Mouse (Mus musculus): ENCODE measurements around the gene Gas2l3. TPM values are rescaled to one million over a fixed set of nuclear protein-coding genes. Genes with fewer than 3 reads are reported as not detected.

Gene Gas2l3
- total and polyA plus RNA-seq, 3 experiments: 0.05 to 7.4 TPM; not detected in 1

GRCm38 (mm10) chr10:89432743-89433142 is 11.0 kb downstream of the Gas2l3 start:
- H3K36me3 ChIP-seq (replicated peaks): no peaks in the 10 kb centered on the region
- no peaks in the 10 kb centered on the region for H3K27me3 ChIP-seq (ENCODE audit: insufficient read depth, low read length)
- TF ChIP-seq POLR2AphosphoS5 (IDR thresholded peaks at IDR 0.05; ENCODE audit: insufficient replicate concordance, low read depth, low read length): no peak
- no peak overlapping the region for H3K4me3 ChIP-seq (ENCODE audit: low read depth, low read length)
- DNase-seq (ENCODE audit: low spot score): no peak
- ATAC-seq (ENCODE audit: extremely low read depth, insufficient number of reproducible peaks, low FRiP score, poor library complexity, severe bottlenecking): no peak
- H3K4me1 ChIP-seq (ENCODE audit: insufficient read depth, low read depth, low read length): no peaks in the 10 kb centered on the region
- H3K9me3 ChIP-seq (replicated peaks): peaks cover 12% of the 10 kb centered on the region; the same call in 1 of the 2 replicates

- Histone ChIP-seq H3K4me1 (ENCODE audit: insufficient read depth, low read depth, low read length) (no peaks in the 10 kb centered on the region), H3K4me3 (ENCODE audit: low read depth, low read length) (no peak overlapping the region), H3K36me3 (replicated peaks) (no peaks in the 10 kb centered on the region), H3K9me3 (replicated peaks) (peaks cover 12% of the 10 kb centered on the region; the same call in 1 of the 2 replicates), H3K27me3 (ENCODE audit: insufficient read depth, low read length) (no peaks in the 10 kb centered on the region)
- ATAC-seq (ENCODE audit: extremely low read depth, insufficient number of reproducible peaks, low FRiP score, poor library complexity, severe bottlenecking) (no peak), DNase-seq (ENCODE audit: low spot score) (no peak)
- TF ChIP-seq GATA2 (IDR thresholded peaks at IDR 0.05; ENCODE audit: borderline replicate concordance, low read depth, low read length) (no peak), TAL1 (conservative IDR thresholded peaks at IDR 0.05; ENCODE audit: low read depth, low read length) (no peak), GATA1 (IDR thresholded peaks at IDR 0.05; ENCODE audit: borderline replicate concordance, low read length) (no peak), CTCF (IDR thresholded peaks at IDR 0.05; ENCODE audit: low read depth, low read length) (no peak), POLR2AphosphoS5 (IDR thresholded peaks at IDR 0.05; ENCODE audit: insufficient replicate concordance, low read depth, low read length) (no peak)
These were observed 13.0 kb downstream of the Gas2l3 start for GRCm38 (mm10) chr10:89430751-89431150.

GRCm38 (mm10) chr10:89424800-89425393 is 18.9 kb downstream of the Gas2l3 start:
- DNase-seq (ENCODE audit: low spot score): no peak
- TF ChIP-seq POLR2AphosphoS5 (IDR thresholded peaks at IDR 0.05; ENCODE audit: insufficient replicate concordance, low read depth, low read length) (no peak), TAL1 (conservative IDR thresholded peaks at IDR 0.05; ENCODE audit: low read depth, low read length) (no peak), GATA1 (IDR thresholded peaks at IDR 0.05; ENCODE audit: borderline replicate concordance, low read length) (no peak)
- H3K36me3 ChIP-seq (replicated peaks): no peaks in the 10 kb centered on the region

GRCm38 (mm10) chr10:89424217-89424616 is 19.6 kb downstream of the Gas2l3 start:
- H3K27me3 ChIP-seq (ENCODE audit: insufficient read depth, low read length): no peaks in the 10 kb centered on the region
- ATAC-seq (ENCODE audit: extremely low read depth, insufficient number of reproducible peaks, low FRiP score, poor library complexity, severe bottlenecking): no peak
- TF ChIP-seq TAL1 (conservative IDR thresholded peaks at IDR 0.05; ENCODE audit: low read depth, low read length) (no peak), GATA2 (IDR thresholded peaks at IDR 0.05; ENCODE audit: borderline replicate concordance, low read depth, low read length) (no peak), GATA1 (IDR thresholded peaks at IDR 0.05; ENCODE audit: borderline replicate concordance, low read length) (no peak), POLR2AphosphoS5 (IDR thresholded peaks at IDR 0.05; ENCODE audit: insufficient replicate concordance, low read depth, low read length) (no peak), CTCF (IDR thresholded peaks at IDR 0.05; ENCODE audit: low read depth, low read length) (no peak)
- H3K9me3 ChIP-seq (replicated peaks): no peaks in the 10 kb centered on the region
- DNase-seq (ENCODE audit: low spot score): no peak
- H3K36me3 ChIP-seq (replicated peaks): no peaks in the 10 kb centered on the region
- no peaks in the 10 kb centered on the region for H3K4me1 ChIP-seq (ENCODE audit: insufficient read depth, low read depth, low read length)
- H3K4me3 ChIP-seq (ENCODE audit: low read depth, low read length): no peak overlapping the region

More at GRCm38 (mm10) chr10:89424800-89425393, 18.9 kb downstream of the Gas2l3 start:
- no peak for ATAC-seq (ENCODE audit: extremely low read depth, insufficient number of reproducible peaks, low FRiP score, poor library complexity, severe bottlenecking)
- no peaks in the 10 kb centered on the region for H3K27me3 ChIP-seq (ENCODE audit: insufficient read depth, low read length)
- 0 out of 2 replicates have a peak, but pooled peaks cover 3% of the 10 kb centered on the region for H3K9me3 ChIP-seq (replicated peaks)
- no peak overlapping the region for H3K4me3 ChIP-seq (ENCODE audit: low read depth, low read length)
- no peaks in the 10 kb centered on the region for H3K4me1 ChIP-seq (ENCODE audit: insufficient read depth, low read depth, low read length)

- H3K27me3 ChIP-seq (ENCODE audit: insufficient read depth, low read length): no peaks in the 10 kb centered on the region
- H3K4me1 ChIP-seq (ENCODE audit: insufficient read depth, low read depth, low read length): no peaks in the 10 kb centered on the region
- H3K4me3 ChIP-seq (ENCODE audit: low read depth, low read length): no peak overlapping the region
- TF ChIP-seq POLR2AphosphoS5 (IDR thresholded peaks at IDR 0.05; ENCODE audit: insufficient replicate concordance, low read depth, low read length): no peak
- no peak for TF ChIP-seq GATA1 (IDR thresholded peaks at IDR 0.05; ENCODE audit: borderline replicate concordance, low read length)
- TF ChIP-seq TAL1 (conservative IDR thresholded peaks at IDR 0.05; ENCODE audit: low read depth, low read length): no peak
- no peak for TF ChIP-seq CTCF (IDR thresholded peaks at IDR 0.05; ENCODE audit: low read depth, low read length)
- TF ChIP-seq GATA2 (IDR thresholded peaks at IDR 0.05; ENCODE audit: borderline replicate concordance, low read depth, low read length): no peak
- no peak for DNase-seq (ENCODE audit: low spot score)
- no peak for ATAC-seq (ENCODE audit: extremely low read depth, insufficient number of reproducible peaks, low FRiP score, poor library complexity, severe bottlenecking)
- no peaks in the 10 kb centered on the region for H3K36me3 ChIP-seq (replicated peaks)
- H3K9me3 ChIP-seq (replicated peaks): no peaks in the 10 kb centered on the region
These were observed 20.5 kb downstream of the Gas2l3 start for GRCm38 (mm10) chr10:89423164-89423778.

- no peak overlapping the region for H3K4me3 ChIP-seq (ENCODE audit: low read depth, low read length)
- no peaks in the 10 kb centered on the region for H3K9me3 ChIP-seq (replicated peaks)
- no peaks in the 10 kb centered on the region for H3K27me3 ChIP-seq (ENCODE audit: insufficient read depth, low read length)
- no peaks in the 10 kb centered on the region for H3K4me1 ChIP-seq (ENCODE audit: insufficient read depth, low read depth, low read length)
- ATAC-seq (ENCODE audit: extremely low read depth, insufficient number of reproducible peaks, low FRiP score, poor library complexity, severe bottlenecking) (no peak), DNase-seq (ENCODE audit: low spot score) (no peak)
- TF ChIP-seq TAL1 (conservative IDR thresholded peaks at IDR 0.05; ENCODE audit: low read depth, low read length) (no peak), GATA1 (IDR thresholded peaks at IDR 0.05; ENCODE audit: borderline replicate concordance, low read length) (no peak), POLR2AphosphoS5 (IDR thresholded peaks at IDR 0.05; ENCODE audit: insufficient replicate concordance, low read depth, low read length) (no peak), GATA2 (IDR thresholded peaks at IDR 0.05; ENCODE audit: borderline replicate concordance, low read depth, low read length) (no peak), CTCF (IDR thresholded peaks at IDR 0.05; ENCODE audit: low read depth, low read length) (no peak)
- no peaks in the 10 kb centered on the region for H3K36me3 ChIP-seq (replicated peaks)
These were observed 21.1 kb downstream of the Gas2l3 start for GRCm38 (mm10) chr10:89422504-89423158.

Data from G1E (cell line).